Mouse (Mus musculus): ENCODE data around the gene Cinp. TPM values are rescaled to one million over a fixed set of nuclear protein-coding genes. Genes with fewer than 3 reads are reported as not detected.
"Not testable (repeated sequence)": the region's sequence is repeated elsewhere in the genome, so short reads cannot be mapped to it uniquely, and the experiment has no call there.

Cinp gene
- total RNA-seq, 2 experiments from 2014 or later, result 41.2 to 42.2 TPM

DNA sequence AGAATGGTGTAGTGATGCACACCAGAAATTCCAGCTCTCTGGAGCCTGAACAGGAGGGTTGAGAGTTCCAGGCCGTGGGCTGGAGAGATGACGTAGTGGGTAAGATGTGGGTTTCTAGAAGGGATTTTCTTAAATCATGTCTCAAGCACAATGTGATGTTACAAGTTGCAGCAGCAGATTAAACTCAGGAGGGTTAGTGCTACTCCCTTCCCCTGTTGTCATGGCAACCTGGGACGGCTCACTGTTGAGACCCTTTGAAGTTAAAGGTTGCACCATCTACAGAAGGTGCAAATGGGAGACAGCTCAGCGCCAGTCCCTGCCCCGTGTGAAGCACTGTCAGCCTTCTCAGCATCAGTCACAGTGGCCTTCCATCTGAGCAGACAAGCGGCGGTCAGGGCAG lies 27.7 kb downstream of the Cinp start:
- no peak for DNase-seq

DNA sequence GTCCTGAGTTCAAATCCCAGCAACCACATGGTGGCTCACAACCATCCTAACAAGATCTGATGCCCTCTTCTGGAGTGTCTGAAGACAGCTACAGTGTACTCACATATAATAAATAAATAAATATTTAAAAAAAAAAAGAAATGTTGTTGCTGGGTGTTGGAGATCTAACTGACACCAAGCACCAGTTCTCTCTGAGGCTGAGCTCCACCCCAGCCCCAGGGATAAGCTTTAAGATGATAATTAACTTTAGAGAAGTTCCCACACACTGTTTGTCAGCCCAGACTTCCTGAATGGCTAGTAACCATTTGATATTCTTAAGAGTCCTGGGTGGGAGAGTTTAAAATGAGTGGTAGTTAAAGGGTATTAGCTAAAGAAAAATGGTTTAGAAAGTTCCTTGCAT lies 28.7 kb downstream of the Cinp start:
- no peak for DNase-seq

- not testable (repeated sequence) for DNase-seq
Measured at GRCm38 (mm10) chr12:110858681-110859080, 30.3 kb downstream of the Cinp start.

DNA sequence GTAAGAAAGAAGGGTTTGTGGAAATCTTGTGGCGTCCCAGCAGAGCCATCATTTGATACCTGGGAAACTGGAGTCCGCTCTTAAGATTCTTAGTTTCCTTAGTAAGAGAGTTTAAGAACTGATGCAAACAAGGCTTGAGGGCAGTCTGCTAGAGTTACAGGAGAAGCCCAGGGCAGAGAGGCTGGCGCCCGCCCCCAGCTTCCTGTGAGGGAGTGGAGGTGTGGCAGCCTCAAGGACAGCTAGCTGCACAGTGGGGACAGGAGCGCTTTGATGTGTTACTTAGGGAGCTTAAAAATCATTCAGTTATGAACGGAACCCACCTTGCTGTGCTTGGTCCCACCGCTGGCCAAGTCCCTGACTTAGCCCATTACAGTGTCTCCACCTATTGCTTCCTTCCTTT lies 31.7 kb downstream of the Cinp start:
- peak; percentile 62 to 71 for DNase-seq

DNA sequence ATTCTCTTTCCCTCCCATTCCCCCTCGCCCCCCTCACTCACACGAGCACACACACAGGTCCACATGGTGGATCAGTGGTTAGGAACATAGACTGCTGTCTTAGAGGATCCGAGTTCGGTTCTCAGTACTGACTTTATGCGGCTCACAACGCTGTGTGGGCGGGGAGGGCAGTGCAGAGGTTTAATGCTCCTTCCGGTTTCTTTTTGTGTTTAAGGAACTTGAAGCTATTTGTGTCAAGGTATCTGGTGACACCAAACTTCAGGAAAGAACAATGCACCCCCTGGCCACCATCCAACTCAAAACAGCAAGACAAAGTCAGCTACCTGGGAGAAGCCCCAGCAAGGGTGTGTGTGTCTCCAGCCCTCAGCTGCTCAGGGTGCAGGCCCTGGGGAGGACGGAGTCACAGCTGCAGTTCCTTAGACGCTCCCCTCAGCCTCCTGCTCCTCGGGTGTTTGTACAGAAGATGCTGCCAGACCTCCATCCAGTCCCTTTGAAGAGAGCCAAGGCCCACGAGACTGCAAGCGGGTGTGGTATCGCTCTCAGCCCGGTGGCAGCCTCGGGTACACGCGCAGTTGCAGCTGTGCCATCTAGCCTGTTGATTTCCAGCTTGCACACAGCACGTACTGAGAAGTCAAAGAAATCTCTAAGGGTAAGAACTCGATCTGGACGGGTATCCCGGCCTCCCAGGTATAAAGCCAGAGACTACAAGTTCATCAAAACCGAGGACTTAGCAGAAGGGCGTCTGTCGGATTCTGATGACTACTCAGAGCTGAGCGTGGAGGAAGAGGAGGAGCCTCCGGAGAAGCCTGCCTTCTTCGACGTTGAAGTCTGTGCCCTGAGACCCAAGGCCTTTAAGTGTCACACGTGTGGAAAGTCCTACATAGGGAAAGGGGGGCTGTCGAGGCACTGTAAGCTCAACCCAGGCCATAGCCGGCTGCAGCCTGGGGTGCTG lies 33.9 kb downstream of the Cinp start:
- DNase-seq, result no peak

GRCm38 (mm10) chr12:110851923-110852322 lies 37.0 kb downstream of the Cinp start:
- DNase-seq, result no peak

GRCm38 (mm10) chr12:110851414-110851813 lies 37.5 kb downstream of the Cinp start:
- peak; percentile 34 to 42 for DNase-seq

DNA sequence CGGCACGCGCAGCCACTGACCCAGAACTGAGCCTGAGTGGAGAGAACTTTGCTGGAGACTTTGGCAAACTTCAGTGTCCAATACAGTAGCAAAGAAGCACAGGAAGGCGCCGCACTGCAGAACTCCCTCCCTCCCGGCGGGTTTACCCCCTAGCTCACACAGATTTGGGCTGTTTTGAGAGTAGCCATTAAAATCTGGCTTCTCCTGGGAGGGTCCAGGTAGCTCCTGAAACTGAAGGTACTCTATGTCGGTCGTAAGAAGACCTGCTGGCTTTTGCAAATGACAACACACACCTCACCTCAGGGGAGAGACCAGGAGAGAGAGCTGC lies 38.1 kb downstream of the Cinp start:
- no peak for DNase-seq

DNA sequence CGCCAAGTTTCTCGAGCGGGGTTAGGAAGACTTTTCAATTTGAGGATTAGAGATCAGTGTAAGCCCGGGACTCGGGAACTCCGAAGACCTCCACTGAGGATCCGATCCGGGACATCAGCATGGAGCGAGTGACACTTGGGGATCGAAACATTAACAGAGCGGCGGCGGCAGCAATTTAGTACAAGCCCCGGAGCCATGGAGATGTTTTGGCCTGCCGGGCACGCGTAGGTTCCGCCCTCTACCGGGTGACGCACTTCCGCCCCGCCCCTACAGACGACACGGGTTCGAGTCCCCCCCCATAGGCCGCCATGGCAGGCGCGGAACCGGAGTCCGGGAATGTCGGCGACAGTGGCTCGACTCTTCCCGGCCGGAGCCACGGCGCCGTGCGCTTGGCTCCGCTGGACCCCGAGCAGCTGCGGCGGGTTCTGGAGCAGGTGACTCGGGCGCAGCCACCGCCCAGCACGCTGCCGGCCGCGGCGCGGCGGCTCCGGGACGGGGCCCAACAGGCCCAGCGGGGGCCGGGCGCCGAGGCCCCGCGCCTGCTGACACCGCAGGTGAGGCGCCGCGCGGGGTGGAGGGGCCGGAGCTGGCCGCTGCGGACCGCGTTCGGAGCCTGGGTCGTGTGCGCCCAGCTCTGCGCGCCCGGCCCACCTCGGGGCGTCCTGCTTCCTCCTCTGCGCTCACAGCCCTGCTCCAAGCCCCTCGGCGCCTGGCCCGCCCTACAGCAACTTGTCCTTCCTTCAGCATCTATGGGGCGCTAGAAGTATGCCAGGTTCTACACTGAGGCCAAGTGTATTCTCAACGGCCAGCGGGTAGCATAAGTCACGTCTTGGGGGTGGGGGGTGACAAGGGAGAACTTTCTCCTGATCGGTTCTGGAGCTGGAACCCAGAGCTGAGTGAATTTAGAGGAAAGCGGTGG lies 38.7 kb downstream of the Cinp start, which contains the start of gene Zfp839:
TSS of gene Zfp839 (plus strand) at position 244 of the 919 bp plus-strand sequence.
- peak; percentile 90 to 93 for DNase-seq

- DNase-seq, result no peak
Measured at GRCm38 (mm10) chr12:110846191-110846765, 42.7 kb downstream of the Cinp start.

- DNase-seq, result peak; percentile 95
Measured at GRCm38 (mm10) chr12:110845131-110845880, 43.6 kb downstream of the Cinp start.

DNA sequence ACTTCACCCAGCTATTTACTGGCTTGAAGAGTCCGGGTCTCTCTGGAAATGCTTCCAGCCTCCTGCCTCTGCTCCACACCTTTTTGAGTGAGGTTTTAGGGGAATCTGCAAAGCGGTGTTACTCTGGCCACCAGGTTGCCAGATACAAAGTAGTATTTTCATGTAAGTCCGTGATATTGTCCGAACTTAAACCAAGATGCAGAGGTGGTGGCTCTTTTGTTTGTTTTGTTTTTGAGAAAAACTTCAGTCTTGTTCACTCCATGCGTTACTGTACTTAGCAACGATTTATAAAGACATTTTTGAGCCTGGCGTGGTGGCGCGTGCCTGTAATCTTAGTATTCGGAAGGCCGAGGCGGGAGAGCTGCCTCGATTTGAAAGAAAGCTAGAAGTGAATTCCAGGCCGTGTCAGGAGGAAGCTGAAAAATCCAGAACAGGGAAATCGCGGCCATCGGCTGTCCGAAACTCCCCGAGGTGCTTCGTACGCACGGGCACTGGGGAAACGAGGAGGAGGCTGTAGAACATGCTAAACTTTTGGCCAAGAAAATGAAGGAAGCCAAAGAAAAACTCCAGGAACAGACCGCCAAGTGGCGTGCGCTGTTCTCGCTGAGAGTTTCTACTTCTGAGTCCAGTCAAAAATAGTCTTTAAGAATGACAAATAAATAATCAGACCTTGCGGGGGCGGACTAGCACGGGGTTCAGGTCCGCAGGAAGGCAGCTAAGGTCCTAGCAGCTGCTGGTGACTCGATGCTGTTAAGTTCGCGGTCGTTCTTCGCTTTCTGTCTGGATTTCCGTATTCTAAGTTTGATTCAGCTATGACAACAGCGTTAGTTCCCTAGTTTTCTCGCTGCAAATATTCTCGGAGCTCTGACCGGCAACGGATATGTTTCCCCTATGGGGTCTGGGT lies 44.5 kb downstream of the Cinp start:
- peak; percentile 52 to 62 for DNase-seq

- DNase-seq, result peak; percentile 89
Measured at GRCm38 (mm10) chr12:110843194-110844048, 45.5 kb downstream of the Cinp start.

- DNase-seq, result no peak
Measured at GRCm38 (mm10) chr12:110841731-110842493, 47.0 kb downstream of the Cinp start.

DNA sequence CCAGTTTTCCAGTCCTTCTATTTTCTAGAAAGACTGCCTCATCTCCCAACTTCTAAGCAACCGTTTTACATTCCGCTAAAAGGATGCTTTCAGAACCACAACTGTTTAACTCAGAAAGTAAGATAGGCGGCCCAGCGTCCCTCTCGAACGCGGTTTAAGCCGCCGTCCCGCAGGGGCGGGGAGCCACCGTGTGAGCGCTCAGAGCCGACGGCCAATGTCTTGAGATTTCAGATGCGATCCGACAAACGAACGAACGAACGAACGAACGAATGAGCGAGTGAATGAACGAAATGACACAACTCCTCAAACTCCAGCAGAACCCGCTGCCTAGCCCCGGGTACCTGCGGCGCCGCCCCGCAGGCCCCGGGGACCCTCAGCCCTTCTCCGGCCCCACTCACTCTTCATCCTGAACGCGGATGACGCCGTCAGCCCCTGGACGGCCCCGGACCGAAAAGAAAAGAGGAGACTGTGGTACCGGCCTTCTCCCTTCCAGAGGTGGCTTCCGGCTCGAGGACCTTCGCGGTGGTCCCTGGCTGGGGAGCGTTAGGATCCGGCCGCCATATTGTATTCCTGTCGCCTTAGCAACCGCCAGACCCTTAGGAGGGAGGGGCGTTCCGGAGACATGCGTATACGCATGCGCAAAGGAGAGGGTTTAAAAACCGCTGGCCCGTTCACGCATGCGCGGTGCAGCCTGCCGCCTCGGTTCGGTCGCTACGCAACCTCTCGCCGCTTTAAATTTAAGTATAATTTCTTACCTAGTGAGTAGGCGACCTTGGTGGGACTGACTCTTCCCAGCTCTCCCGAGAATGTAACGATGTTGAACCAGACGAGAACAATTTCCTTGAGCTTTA lies 48.4 kb downstream of the Cinp start, which contains the start of gene Mok:
TSS of gene Mok (minus strand) at position 592 of the 851 bp plus-strand sequence.
- peak; percentile 95 to 96 for DNase-seq

GRCm38 (mm10) chr12:110837850-110838249 lies 51.1 kb downstream of the Cinp start:
- DNase-seq, result no peak

- DNase-seq, result no peak
Measured at GRCm38 (mm10) chr12:110837192-110837841, 51.6 kb downstream of the Cinp start.

Data from adrenal gland, postnatal 36 days (tissue).